Mouse (Mus musculus) limb, embryonic 10.5 days (tissue): ENCODE measurements around the gene Zfp637. TPM values are rescaled to one million over a fixed set of nuclear protein-coding genes. Genes with fewer than 3 reads are reported as not detected.

Source experiments
- DNase-seq: peaks from one replicate; pipeline ENCODE4 v3.0.0-alpha.2; 2017; ENCODE audit warnings: low spot score
- H3K27ac ChIP-seq: fragments of 300-500 bp; sonication (generic); 2 replicates; pipeline ENCODE4 v1.5.1; 2016; ENCODE audit warnings: mild to moderate bottlenecking
- H3K27me3 ChIP-seq: fragments of 300-500 bp; sonication (generic); 2 replicates; pipeline ENCODE4 v1.6.1; 2016; ENCODE audit warnings: low read depth, mild to moderate bottlenecking; ENCODE audit not compliant: poor library complexity, severe bottlenecking
- H3K36me3 ChIP-seq: fragments of 300-500 bp; sonication (generic); 2 replicates; pipeline ENCODE4 v1.6.1; 2016; ENCODE audit warnings: mild to moderate bottlenecking, moderate library complexity
- H3K4me1 ChIP-seq: fragments of 300-500 bp; sonication (generic); 2 replicates; pipeline ENCODE4 v1.6.1; 2016
- H3K4me3 ChIP-seq: fragments of 300-500 bp; sonication (generic); 2 replicates; pipeline ENCODE4 v1.5.1; 2016; ENCODE audit warnings: mild to moderate bottlenecking, moderate library complexity
- H3K9me3 ChIP-seq: fragments of 300-500 bp; sonication (generic); replicated peaks from 2 replicates; pipeline ENCODE4 v1.6.1; 2016; ENCODE audit warnings: mild to moderate bottlenecking
- WGBS: fragments of 180-500 bp; shearing (Covaris S2); methylation state at CpG from one replicate; pipeline ENCODE4 v1.1.7; 2016; 5-methylcytosine and 5-hydroxymethylcytosine counted together
- polyA plus RNA-seq: library from polyadenylated mRNA; unstranded; fragments of >200 nt; fragmentation: Nextera tagmentation; extraction: Ambion mirVana; gene quantifications from 2 replicates; pipeline ENCODE4 v1.2.1, GENCODE M21; 2016

Gene Zfp637
- polyA plus RNA-seq, 1 experiment from 2014 or later = 128 TPM

DNA sequence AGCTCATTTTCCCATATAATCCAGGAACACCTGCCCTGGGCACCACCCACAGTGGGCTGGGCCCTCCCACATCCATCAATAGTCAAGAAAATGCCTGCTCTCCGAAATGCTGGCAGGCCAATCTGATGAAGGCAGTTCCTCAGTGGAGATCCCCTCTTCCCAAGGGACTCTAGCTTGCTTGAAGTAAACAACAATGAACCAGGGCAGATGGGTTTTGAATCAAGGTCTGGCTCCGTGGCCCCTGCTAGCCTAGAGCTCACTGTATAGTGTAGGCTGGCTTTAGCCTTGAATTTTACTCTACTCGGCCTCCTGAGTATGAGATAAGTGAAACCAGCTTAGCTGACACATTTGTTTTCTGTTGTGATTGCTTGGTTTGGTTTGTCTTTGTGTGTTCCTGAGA lies 51.4 kb downstream of the Zfp637 start:
- Histone ChIP-seq H3K9me3 (no peaks in the 10 kb centered on the region), H3K36me3 (no peaks in the 10 kb centered on the region), H3K4me3 (no peak overlapping the region), H3K27me3 (no peaks in the 10 kb centered on the region), H3K4me1 (peaks cover 9% of the 10 kb centered on the region; the same call in 1 of the 2 replicates), H3K27ac (no peak overlapping the region)
- DNase-seq = no peak
- WGBS = 71% methylated on average over 3 of the region's 3 CpGs

DNA sequence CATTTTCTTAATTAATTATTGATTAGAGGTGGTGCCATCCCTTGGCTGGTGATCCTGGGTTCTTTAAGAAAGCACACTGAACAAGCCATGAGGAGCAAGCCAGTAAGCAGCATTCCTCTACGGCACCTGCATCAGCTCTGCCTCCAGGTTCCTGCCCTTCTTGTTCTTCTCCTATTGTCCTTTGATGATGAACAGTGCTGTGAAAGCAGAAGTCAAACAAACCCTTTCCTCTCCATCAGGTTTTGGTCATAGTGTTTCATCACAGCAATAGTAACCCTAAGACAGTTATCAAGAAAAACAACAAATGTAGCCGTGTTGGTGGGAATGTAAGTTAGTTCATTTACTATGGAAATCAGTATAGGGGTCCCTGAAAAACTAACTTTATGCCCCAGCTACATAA lies 52.5 kb downstream of the Zfp637 start:
- no peaks in the 10 kb centered on the region for H3K27me3 ChIP-seq
- H3K9me3 ChIP-seq = no peaks in the 10 kb centered on the region
- WGBS = 91% methylated on average over 2 of the region's 2 CpGs
- H3K27ac ChIP-seq = no peak overlapping the region
- no peak for DNase-seq
- no peak overlapping the region for H3K4me3 ChIP-seq
- no peaks in the 10 kb centered on the region for H3K36me3 ChIP-seq
- H3K4me1 ChIP-seq = peaks cover 8% of the 10 kb centered on the region; the same call in 1 of the 2 replicates

Other genes with a start within 250 kb of the Zfp637 start
- 14.6 and 17.3 TPM in 2 replicates for gene Zfp239, start 20.9 kb downstream of the Zfp637 start, polyA plus RNA-seq
- 907 and 916 TPM in 2 replicates for gene Hnrnpf, start 59.1 kb downstream of the Zfp637 start, polyA plus RNA-seq
- 3.4 and 3.6 TPM in 2 replicates for gene Fxyd4, start 96.5 kb downstream of the Zfp637 start, polyA plus RNA-seq
- gene Rasgef1a, start 170.3 kb downstream of the Zfp637 start, polyA plus RNA-seq = not detected in 2 replicates